Mouse (Mus musculus) gastrocnemius, adult 2 months (tissue): ENCODE measurements at regions not wholly inside any gene's neighbourhood (a gene's known extent, or its start where the extent isn't known, plus 50 kb on each side); places are given as distances from the start of the nearest gene placed in this dataset.
"Not testable (repeated sequence)": the region's sequence is repeated elsewhere in the genome, so short reads cannot be mapped to it uniquely, and the experiment has no call there.

Experiments used
- DNase-seq: peaks from one replicate; pipeline ENCODE4 v3.0.0; 2022
- H3K27ac ChIP-seq: fragments of 200-600 bp; 2 replicates; pipeline ENCODE4 v1.8.1; 2022; ENCODE audit warnings: mild to moderate bottlenecking
- H3K4me3 ChIP-seq: fragments of 200-600 bp; 2 replicates; pipeline ENCODE4 v1.8.1; 2022; ENCODE audit warnings: mild to moderate bottlenecking, moderate library complexity
- CTCF ChIP-seq: fragments of 200-600 bp; IDR thresholded peaks from 2 replicates; pipeline ENCODE4 v1.8.1; 2022; ENCODE audit warnings: antibody characterized with exemption, mild to moderate bottlenecking, moderate library complexity
- intact Hi-C: fragments of 180-260 bp; cut with DNase I; formaldehyde crosslinking; loops from one replicate; pipeline ENCODE4 v1.15.1; 2025

DNA sequence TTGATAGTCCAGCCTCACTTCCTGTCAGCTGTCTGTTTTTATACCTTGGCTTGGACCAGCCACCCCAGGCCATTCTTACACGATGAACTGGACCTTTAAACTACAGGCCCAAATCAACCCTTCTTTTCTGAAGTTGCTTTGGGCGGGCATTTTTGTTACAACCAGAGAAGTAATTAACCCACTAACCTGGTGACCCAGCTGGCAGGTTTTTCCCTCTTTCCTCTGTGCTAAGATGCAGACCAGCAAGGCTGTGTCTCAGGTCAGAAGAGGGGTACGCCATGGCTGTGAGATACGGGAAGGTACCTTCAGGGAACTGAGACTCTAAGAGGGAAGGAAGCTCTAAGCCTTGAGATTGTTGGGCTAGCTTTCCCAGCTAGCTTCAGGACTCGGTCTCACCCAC, 105.7 kb upstream of the Klf3 start:
- Histone ChIP-seq H3K27ac (no peak overlapping the region), H3K4me3 (no peak overlapping the region)
- DNase-seq = no peak
- TF ChIP-seq CTCF = no peak
- intact Hi-C loops = no loop called here

DNA sequence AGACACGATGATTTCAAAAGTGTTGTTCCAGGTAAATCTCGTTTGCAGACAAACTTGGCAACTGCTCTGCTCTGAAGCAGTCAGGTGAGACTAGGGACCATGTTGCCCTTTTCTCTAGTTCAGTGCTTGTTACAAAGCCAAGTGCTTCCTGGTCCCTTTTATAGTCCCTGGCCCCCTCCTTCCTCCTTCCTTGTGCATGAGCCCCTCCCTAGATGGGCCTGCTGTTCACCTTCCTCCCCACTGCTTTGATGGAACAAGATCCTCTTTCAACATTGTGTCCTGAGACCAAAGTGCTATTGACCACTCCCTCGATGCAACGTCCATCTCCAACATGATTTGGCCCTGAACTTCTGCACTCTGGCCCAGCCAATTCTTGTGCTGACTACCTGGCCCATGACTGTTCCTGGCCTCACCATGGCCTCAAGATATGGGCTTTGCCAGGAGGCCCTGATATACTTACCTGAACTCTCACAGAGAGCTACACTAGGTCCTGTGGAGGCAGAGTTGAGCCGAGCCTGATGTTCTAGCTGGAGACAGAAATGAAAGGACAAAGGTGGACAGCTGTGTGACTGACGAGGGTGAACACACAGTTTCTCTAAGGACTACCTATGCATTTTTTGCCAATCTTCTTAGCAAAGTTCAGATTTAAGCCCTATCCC, 104.6 kb upstream of the Klf3 start:
- no peak for TF ChIP-seq CTCF
- DNase-seq = no peak
- intact Hi-C loops = no loop called here

DNA sequence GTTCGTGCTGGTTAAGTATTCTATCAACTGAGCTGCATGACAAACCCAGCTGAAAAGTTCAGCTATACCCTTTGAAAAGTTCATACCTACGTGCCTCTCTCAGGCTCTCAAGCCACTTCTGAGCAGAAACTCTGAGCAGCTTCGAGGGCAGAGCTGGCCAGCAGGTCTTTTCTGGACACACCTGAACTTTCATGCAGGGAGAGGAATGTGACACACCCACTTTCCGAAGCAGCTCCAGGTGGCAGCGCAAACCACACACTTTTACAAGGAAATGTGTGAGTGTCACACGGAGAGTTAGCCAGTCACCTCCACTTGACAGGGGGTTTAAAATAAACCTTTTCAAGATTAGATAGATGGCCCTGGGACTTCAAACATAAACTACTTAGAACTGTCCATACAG, 103.2 kb upstream of the Klf3 start:
- H3K4me3 ChIP-seq = no peak overlapping the region
- DNase-seq = no peak
- H3K27ac ChIP-seq = no peak overlapping the region
- intact Hi-C loops = loop anchor here (5.0 to 10.0 kb wide), 3 partner anchors 102 to 193 kb away; partner anchors contain the start of gene Klf3
- no peak for TF ChIP-seq CTCF

More for the DNA sequence above, 104.6 kb upstream of the Klf3 start:
- Histone ChIP-seq H3K4me3 (no peak overlapping the region), H3K27ac (no peak overlapping the region)

DNA sequence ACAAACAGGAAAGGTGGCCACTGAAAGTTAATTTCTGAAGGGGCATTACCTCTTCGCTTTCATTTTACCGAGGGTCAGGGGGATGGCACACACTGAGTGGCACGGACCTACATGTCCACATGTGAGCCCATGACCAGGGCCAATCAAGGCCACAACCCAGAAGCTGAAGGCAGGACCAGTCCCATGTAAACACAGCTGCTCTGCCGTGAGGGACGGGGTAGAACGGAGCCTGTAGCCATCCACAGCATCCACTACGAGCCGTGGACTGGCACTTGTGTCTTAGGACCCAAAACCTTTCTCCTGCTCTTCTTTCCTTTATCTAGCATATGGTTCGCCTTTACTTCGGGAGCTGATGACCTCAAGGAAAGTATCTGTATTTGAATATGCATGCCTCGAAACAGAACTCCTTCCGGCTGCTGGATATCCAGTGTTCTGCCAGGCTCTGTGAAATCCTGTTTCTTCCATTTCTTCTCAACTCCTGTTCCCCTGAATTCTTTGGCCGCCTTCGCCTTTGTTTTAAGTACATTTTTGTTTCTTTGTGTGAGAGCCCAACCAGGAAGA, 101.9 kb upstream of the Klf3 start:
- intact Hi-C loops = loop anchor here (5.0 to 10.0 kb wide), 3 partner anchors 101 to 194 kb away; partner anchors contain the start of gene Klf3
- no peak for TF ChIP-seq CTCF
- H3K4me3 ChIP-seq = peak overlapping the region; percentile 56
- H3K27ac ChIP-seq = peak overlapping the region; percentile 81
- no peak for DNase-seq

DNA sequence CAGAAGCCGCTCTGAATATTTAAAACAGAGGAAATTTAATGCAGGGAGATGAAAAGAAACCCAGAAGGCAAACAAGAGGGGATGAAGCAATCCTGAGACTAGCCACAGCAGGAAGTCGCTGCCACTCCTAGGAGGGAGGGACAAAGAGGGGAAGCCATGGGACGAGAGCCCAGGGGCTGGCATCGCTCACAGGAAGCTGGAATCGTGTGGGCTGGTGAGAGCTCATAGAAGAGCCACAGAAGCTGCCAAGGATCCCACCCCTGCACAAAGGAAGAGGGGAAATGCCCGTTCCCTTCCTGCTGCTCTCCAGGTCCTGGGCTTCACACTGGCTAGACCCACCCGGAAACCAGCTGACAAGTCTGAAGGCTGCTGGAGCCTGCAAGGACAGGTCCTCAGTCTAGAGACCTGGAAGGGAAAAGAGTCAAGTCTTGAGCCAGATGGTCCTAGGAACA, 101.4 kb upstream of the Klf3 start:
- DNase-seq = peak; percentile 73
- TF ChIP-seq CTCF = no peak
- peak overlapping the region; percentile 81 for H3K27ac ChIP-seq
- peak overlapping the region; percentile 56 for H3K4me3 ChIP-seq
- intact Hi-C loops = loop anchor here (5.0 to 10.0 kb wide), 3 partner anchors 100 to 195 kb away; partner anchors contain the start of gene Klf3

DNA sequence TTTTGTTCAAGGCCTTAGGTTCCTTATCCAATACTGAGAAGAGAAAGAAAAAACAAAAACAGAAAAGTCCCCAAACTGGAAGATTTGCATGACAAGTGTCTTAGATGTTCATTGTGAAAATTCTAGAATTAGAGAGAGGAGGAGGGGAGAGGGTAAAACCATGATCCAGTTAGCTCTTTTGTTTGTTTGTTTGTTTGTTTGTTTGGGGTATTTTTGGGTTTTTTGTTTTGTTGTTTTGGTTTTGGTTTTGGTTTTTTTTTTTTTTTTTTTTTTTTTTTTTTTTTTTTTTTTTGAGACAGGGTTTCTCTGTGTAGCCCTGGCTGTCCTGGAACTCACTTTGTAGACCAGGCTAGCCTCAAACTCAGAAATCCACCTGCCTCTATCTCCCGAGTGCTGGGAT, 100.8 kb upstream of the Klf3 start:
- H3K27ac ChIP-seq = peak overlapping the region; percentile 82
- not testable (repeated sequence) for DNase-seq, H3K4me3 ChIP-seq
- intact Hi-C loops = loop anchor here (5.0 to 10.0 kb wide), 3 partner anchors 100 to 195 kb away; partner anchors contain the start of gene Klf3

DNA sequence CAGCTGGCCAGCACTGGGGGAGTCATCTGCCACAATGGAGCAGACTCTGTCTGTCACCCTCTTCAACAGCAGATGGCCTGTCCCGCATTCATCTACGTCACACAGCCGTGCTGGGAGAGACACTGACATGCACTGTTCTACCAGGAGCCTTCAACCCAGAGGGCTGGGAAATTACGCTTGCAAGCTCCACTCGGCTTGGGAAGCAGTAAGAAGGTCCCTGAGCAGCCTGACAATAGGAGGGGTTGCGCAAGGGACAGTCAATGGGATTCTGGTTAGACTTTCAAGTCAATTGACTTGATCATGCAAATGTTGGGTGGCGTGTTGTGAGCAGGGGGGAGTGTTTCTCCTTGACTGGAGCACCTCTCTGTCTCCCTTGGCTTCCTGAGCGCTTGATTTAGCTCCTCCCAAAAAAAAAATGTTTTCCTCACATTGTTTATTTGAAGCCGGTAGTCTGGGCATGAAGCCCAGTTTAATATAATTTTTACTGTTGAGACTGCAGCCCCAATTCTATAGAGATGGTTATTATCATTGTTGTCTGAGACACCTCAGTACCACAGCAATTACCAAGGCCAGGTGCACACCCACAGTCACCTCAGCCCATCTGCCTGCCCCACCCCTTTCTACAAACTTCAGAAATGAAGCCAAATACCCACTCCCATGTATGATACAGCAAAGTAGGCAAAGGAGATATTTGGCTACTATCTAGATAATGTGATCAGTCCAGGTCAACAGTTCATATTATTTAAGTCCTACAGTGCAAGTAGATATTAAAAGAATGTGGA, 99.9 kb upstream of the Klf3 start:
- H3K4me3 ChIP-seq = peak overlapping the region; percentile 32
- no peak for TF ChIP-seq CTCF
- peak; percentile 27 for DNase-seq
- intact Hi-C loops = loop anchor here (5.0 to 10.0 kb wide), 3 partner anchors 99 to 196 kb away; partner anchors contain the start of gene Klf3
- H3K27ac ChIP-seq = peak overlapping the region; percentile 82

DNA sequence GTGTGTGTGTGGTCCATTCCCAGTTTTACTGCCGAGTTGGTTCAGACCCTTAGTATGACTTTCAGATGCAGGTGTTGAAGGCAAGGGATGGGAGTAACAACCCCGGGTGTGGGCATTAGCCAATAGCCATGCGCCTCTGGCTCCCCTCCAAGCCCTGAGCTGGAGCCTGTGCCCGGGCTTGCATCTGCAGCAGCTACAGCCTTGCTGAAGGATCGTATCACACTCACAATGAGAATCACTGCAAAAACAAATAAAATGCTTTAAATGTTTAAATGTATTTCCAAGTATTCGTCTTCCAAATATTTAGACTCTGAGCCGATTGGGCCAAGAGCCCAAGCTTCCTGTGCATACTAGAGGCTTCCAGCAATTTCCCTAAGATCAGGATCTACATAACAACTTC, 99.0 kb upstream of the Klf3 start:
- H3K4me3 ChIP-seq = 0 out of 2 replicates have a peak overlapping the region, but pooled peaks have one; percentile 9
- intact Hi-C loops = loop anchor here (5.0 to 10.0 kb wide), 3 partner anchors 98 to 197 kb away; partner anchors contain the start of gene Klf3
- no peak for TF ChIP-seq CTCF
- DNase-seq = peak; percentile 73
- peak overlapping the region; percentile 82 for H3K27ac ChIP-seq

DNA sequence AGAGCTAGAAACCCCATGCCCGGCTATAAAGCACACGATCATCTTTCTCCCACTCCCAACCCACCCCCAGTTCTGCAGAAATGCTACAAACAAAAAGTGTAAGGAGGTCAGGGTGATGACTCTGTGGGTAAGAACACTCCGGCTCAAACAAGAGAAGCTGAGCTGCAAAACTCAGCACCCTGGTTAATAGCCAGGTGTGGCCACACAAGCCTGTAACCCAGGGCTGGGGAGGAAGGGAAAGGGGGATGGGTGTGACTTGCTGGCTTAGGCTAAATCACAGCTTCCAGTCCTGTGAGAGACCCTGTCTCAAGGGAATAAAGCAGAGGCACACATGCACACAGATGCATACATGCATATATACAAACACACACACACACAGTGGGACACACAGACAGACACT, 96.6 kb upstream of the Klf3 start:
- intact Hi-C loops = loop anchor here (10.0 kb wide), 1 partner anchor 148 kb away; no protein-coding TSS in a partner anchor
- Histone ChIP-seq H3K27ac (no peak overlapping the region), H3K4me3 (no peak overlapping the region)
- DNase-seq = no peak
- TF ChIP-seq CTCF = no peak

DNA sequence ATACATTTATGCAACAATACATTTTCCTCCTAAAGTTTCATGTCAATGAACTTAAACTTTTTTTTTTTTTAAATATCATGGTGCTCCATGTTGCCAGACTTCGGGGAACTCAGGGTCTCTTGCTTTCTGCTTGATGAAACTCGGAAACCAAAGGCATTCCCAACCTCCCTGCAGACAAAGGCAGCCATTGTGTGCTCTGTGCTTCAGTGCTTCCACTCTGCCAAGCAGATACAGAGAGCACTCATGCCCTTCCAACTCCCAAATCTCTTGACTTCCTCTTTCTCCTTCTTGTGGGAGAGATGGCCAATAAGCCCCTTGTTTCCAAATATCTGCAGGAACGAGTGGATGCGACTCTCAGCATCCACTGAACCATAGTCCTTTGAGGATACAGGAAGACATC, 94.0 kb upstream of the Klf3 start:
- no peak for TF ChIP-seq CTCF
- no peak overlapping the region for H3K27ac ChIP-seq
- DNase-seq = no peak
- H3K4me3 ChIP-seq = no peak overlapping the region
- intact Hi-C loops = loop anchor here (10.0 kb wide), 1 partner anchor 146 kb away; no protein-coding TSS in a partner anchor

DNA sequence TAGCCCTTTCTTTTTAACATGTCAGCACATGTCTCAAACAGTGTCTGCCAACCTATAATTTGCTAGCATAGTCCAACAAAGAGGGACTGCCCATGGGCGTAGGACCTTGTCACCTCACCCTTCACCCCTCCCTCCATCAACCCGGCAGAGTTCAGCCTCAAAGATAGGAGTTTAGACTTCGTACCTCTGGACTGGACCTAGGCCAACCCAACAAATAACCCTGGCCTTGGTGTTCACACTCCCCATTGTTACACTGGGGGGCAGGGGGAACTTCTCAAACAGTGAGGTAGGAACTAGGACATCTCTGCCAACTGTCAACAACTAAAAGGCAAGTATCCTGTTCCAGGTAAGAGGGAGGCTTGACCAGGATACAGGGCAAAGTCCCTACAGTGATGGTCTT, 93.0 kb upstream of the Klf3 start:
- no peak for TF ChIP-seq CTCF
- DNase-seq = no peak
- intact Hi-C loops = no loop called here
- no peak overlapping the region for H3K27ac ChIP-seq
- H3K4me3 ChIP-seq = no peak overlapping the region

DNA sequence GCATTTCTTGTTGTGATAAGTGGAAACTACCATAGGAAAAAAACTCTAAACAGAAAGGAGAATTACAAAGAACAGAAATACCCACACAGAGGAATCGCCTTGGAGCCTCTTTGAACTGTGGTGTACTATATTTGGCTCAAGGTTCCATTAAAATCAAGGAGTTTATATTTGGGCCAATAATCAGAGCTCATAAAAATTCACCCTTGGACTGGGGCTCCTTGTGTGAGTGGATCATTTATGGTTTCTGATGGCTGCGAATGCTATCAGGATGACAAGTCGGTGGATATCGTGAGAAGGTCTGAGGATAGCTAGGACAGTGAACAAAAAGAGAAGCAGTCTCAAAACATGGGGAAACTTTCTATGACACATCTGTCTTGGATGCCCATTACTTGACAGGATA, 92.2 kb upstream of the Klf3 start:
- TF ChIP-seq CTCF = no peak
- intact Hi-C loops = no loop called here
- no peak for DNase-seq

DNA sequence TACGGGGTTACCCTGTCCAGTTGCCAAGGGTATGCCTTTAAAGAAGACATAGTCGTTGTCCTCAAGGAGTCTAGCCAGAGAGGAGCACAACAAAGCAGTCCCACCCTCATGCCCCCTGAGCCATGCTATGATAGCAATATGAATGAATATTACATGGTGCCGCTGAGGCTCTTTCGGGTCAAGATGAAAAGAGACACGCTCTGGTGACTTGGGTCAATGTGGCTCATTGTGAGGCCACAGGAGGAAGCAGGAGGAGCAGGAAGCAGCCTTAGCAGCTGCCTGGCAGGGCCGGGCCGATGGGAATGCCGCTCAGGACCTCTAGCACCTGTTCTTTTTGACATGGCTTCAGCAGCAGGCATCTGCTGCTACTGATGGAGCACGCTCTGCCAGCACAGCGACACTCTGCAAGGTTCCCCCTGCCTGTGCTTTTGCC, 89.0 kb upstream of the Klf3 start:
- peak; percentile 32 for DNase-seq
- TF ChIP-seq CTCF = no peak
- Histone ChIP-seq H3K4me3 (no peak overlapping the region), H3K27ac (no peak overlapping the region)
- intact Hi-C loops = no loop called here

More for the DNA sequence above, 92.2 kb upstream of the Klf3 start:
- Histone ChIP-seq H3K27ac (no peak overlapping the region), H3K4me3 (no peak overlapping the region)
